Mouse (Mus musculus) C2C12 (cell line): ENCODE results near the gene Bckdhb.

ENCODE experiments used
- CEBPB ChIP-seq: IDR thresholded peaks from one replicate; pipeline ENCODE4 v1.6.1; 2011; ENCODE audit warnings: low read depth, mild to moderate bottlenecking, control low read depth, moderate library complexity
- CTCF ChIP-seq: IDR thresholded peaks from one replicate; pipeline ENCODE4 v1.5.1; 2011; ENCODE audit not compliant: control insufficient read depth, insufficient read depth, insufficient read length
- FOSL1 ChIP-seq: IDR thresholded peaks from one replicate; pipeline ENCODE4 v1.8.0; 2011; ENCODE audit warnings: mild to moderate bottlenecking, low read length; ENCODE audit not compliant: poor library complexity, insufficient read depth, severe bottlenecking
- MAX ChIP-seq: IDR thresholded peaks from one replicate; pipeline ENCODE4 v1.6.1; 2011; ENCODE audit warnings: mild to moderate bottlenecking, control low read depth
- MYOD1 ChIP-seq: IDR thresholded peaks from one replicate; pipeline ENCODE4 v1.6.1; 2011; ENCODE audit warnings: low read depth; ENCODE audit not compliant: control insufficient read depth, insufficient read length
- MYOG ChIP-seq: IDR thresholded peaks from one replicate; pipeline ENCODE4 v1.6.1; 2011; ENCODE audit not compliant: control insufficient read depth, insufficient read length; ENCODE audit errors: extremely low read depth
- USF1 ChIP-seq: IDR thresholded peaks from one replicate; pipeline ENCODE4 v1.6.1; 2011; ENCODE audit warnings: low read depth, mild to moderate bottlenecking, control low read depth, moderate library complexity

DNA sequence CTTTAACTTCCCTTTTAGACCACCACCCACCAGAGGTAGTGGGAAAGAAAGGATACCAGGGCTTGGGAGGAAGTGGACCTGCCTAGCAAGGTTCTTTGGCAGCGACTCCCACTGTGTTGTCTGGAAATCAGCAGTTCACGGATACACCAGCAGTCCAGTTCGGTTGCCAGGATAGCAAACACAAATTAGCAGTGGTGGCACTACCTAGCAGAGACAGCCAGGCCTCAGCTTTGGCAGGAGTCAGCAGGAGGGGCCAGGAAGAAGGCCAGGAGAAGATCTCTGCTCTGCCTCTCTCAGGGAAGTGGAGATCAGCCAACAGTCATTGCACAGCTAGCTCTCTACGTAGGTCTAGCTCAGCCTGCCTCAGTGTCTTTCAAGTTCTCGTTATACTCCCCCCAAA lies 159.7 kb downstream of the Bckdhb start:
- no peak for TF ChIP-seq CTCF
- no peak for TF ChIP-seq USF1
- no peak for TF ChIP-seq MYOD1
- TF ChIP-seq MAX = no peak
- TF ChIP-seq MYOG = no peak
- no peak for TF ChIP-seq CEBPB
- no peak for TF ChIP-seq FOSL1
